Mouse (Mus musculus) embryonic facial prominence, embryonic 11.5 days (tissue): ENCODE measurements around the gene Spint2. TPM values are rescaled to one million over a fixed set of nuclear protein-coding genes. Genes with fewer than 3 reads are reported as not detected.

ENCODE experiments used
- ATAC-seq: fragments of 200-750 bp; cut with Nextera tagmentation; replicated peaks from 2 replicates; pipeline ENCODE4 v1.8.0; 2017; ENCODE audit warnings: low read depth; ENCODE audit not compliant: insufficient number of reproducible peaks, low FRiP score, low TSS enrichment
- DNase-seq: peaks from one replicate; pipeline ENCODE4 v3.0.0-alpha.2; 2015; ENCODE audit warnings: low spot score
- H3K27ac ChIP-seq: fragments of 300-500 bp; sonication (generic); replicated peaks from 2 replicates; pipeline ENCODE4 v1.5.1; 2014; ENCODE audit warnings: mild to moderate bottlenecking, low read depth, low read length, control low read depth
- H3K27me3 ChIP-seq: fragments of 300-500 bp; sonication (generic); 2 replicates; pipeline ENCODE4 v1.6.1; 2014; ENCODE audit warnings: mild to moderate bottlenecking, low read length, moderate library complexity, mixed read lengths; ENCODE audit not compliant: control insufficient read depth, insufficient read depth
- H3K36me3 ChIP-seq: fragments of 300-500 bp; sonication (generic); replicated peaks from 2 replicates; pipeline ENCODE4 v1.6.1; 2014; ENCODE audit warnings: low read depth, mild to moderate bottlenecking, low read length, moderate library complexity, mixed read lengths; ENCODE audit not compliant: control insufficient read depth, insufficient read depth
- H3K4me1 ChIP-seq: fragments of 300-500 bp; sonication (generic); 2 replicates; pipeline ENCODE4 v1.6.1; 2014; ENCODE audit warnings: low read length, mixed read lengths; ENCODE audit not compliant: control insufficient read depth, insufficient read depth
- H3K4me2 ChIP-seq: fragments of 300-500 bp; sonication (generic); 2 replicates; pipeline ENCODE4 v1.6.1; 2014; ENCODE audit warnings: low read depth, mild to moderate bottlenecking, control low read depth, low read length, moderate library complexity
- H3K4me3 ChIP-seq: fragments of 300-500 bp; sonication (generic); 2 replicates; pipeline ENCODE4 v1.5.1; 2014; ENCODE audit warnings: low read depth, low read length, control low read depth
- H3K9ac ChIP-seq: fragments of 300-500 bp; sonication (generic); replicated peaks from 2 replicates; pipeline ENCODE4 v1.6.1; 2014; ENCODE audit warnings: mild to moderate bottlenecking, control low read depth, low read length
- H3K9me3 ChIP-seq: fragments of 300-500 bp; sonication (generic); replicated peaks from 2 replicates; pipeline ENCODE4 v1.6.1; 2016; ENCODE audit warnings: mild to moderate bottlenecking, low read length, inconsistent platforms, mixed read lengths; ENCODE audit not compliant: control insufficient read depth
- WGBS: fragments of 180-500 bp; shearing (Covaris S2); extraction: QIAGEN DNeasy Blood & Tissue Kit; methylation state at CpG from one replicate; pipeline ENCODE4 v1.1.7; 2014; 5-methylcytosine and 5-hydroxymethylcytosine counted together
- polyA plus RNA-seq: library from polyadenylated mRNA; unstranded; fragments of >200 nt; fragmentation: Nextera tagmentation; extraction: Ambion mirVana; gene quantifications from 2 replicates; pipeline ENCODE4 v1.2.1, GENCODE M21; 2014

Spint2 gene
- polyA plus RNA-seq, 1 experiment from 2014 or later: 71.4 TPM

- H3K36me3 ChIP-seq: no peaks in the 10 kb centered on the region
These were observed 34.5 kb upstream of the Spint2 start for GRCm38 (mm10) chr7:29316137-29316734.

DNA sequence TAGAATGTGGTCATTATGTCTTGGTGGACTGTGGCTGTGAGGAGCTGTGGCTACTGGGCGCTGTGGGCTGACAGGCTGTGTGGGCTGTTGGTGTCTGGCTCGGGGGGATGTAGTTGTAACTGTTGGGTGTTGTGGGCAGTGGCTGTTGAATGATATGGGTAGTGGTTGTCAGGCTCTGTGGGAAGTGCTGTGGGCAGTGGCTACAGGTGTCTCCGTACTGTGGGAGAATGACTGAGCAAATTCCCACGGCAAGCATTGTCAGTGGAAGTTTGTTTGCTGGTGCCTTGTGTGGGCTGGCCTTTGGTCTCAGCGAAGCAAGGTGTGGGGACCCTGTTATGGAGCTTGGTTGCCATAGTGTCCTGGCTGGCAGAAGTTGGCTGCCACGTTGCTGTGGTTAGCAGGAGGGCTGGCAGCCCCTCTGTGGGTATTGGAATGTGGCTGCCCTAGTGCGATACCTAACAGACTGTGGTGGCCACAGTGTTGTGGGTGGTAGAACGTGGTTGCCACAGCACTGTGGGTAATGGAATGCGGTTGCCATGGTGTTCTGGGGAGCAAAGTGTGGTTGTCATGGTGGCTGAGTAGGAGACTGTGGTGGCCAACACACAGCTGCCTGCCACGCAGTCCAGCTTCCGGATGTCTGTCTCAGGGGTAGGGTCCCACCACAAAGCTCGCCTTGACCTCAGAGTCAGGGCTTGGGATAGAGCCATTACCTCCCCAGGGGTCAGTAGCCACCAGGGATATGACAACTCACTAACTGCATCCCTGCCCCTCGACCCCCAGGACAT lies 33.3 kb upstream of the Spint2 start:
- Histone ChIP-seq H3K4me3 (no peak overlapping the region), H3K27ac (no peak overlapping the region), H3K9ac (no peak overlapping the region), H3K4me2 (no peak overlapping the region), H3K36me3 (no peaks in the 10 kb centered on the region), H3K27me3 (no peaks in the 10 kb centered on the region), H3K9me3 (no peaks in the 10 kb centered on the region), H3K4me1 (peaks cover 24% of the 10 kb centered on the region)
- 80% methylated on average over 13 of the region's 13 CpGs for WGBS
- no peak for DNase-seq
- no peak for ATAC-seq

More at GRCm38 (mm10) chr7:29316137-29316734, 34.5 kb upstream of the Spint2 start:
- Histone ChIP-seq H3K4me3 (no peak overlapping the region), H3K27me3 (no peaks in the 10 kb centered on the region), H3K4me1 (peaks cover 24% of the 10 kb centered on the region), H3K9ac (no peak overlapping the region), H3K9me3 (no peaks in the 10 kb centered on the region), H3K4me2 (no peak overlapping the region), H3K27ac (peak overlapping the region; percentile 89; the same call in 1 of the 2 replicates)
- DNase-seq (no peak), ATAC-seq (no peak)
- 64% methylated on average over 17 of the region's 17 CpGs for WGBS

- DNase-seq (no peak), ATAC-seq (no peak)
- H3K4me2 ChIP-seq: no peak overlapping the region
- no peaks in the 10 kb centered on the region for H3K36me3 ChIP-seq
- 55% methylated on average over 9 of the region's 9 CpGs for WGBS
- no peak overlapping the region for H3K27ac ChIP-seq
- peaks cover 17% of the 10 kb centered on the region for H3K4me1 ChIP-seq
- no peak overlapping the region for H3K4me3 ChIP-seq
- no peak overlapping the region for H3K9ac ChIP-seq
- no peaks in the 10 kb centered on the region for H3K27me3 ChIP-seq
- H3K9me3 ChIP-seq: no peaks in the 10 kb centered on the region
These were observed 32.0 kb upstream of the Spint2 start for GRCm38 (mm10) chr7:29313572-29314261.

DNA sequence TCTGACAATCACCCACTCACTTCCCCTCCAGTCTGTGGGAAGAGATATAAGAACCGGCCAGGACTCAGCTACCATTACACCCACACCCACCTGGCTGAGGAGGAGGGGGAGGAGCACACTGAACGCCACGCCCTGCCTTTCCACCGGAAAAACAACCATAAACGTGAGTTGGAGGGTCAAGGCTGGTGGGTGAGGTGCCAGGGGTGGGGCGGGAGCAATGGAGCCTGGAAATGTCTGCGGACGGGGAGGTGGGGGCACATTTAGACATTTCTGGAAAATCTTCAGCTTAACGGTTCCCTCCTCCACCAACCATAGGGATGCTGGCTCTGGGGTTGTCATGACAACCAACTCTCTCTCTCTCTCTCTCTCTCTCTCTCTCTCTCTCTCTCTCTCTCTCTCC lies 31.3 kb upstream of the Spint2 start:
- Histone ChIP-seq H3K4me2 (no peak overlapping the region), H3K9me3 (no peaks in the 10 kb centered on the region), H3K4me3 (no peak overlapping the region), H3K36me3 (no peaks in the 10 kb centered on the region), H3K4me1 (peaks cover 11% of the 10 kb centered on the region), H3K27me3 (no peaks in the 10 kb centered on the region), H3K9ac (no peak overlapping the region), H3K27ac (no peak overlapping the region)
- 35% methylated on average over 9 of the region's 9 CpGs for WGBS
- no peak for ATAC-seq
- no peak for DNase-seq

DNA sequence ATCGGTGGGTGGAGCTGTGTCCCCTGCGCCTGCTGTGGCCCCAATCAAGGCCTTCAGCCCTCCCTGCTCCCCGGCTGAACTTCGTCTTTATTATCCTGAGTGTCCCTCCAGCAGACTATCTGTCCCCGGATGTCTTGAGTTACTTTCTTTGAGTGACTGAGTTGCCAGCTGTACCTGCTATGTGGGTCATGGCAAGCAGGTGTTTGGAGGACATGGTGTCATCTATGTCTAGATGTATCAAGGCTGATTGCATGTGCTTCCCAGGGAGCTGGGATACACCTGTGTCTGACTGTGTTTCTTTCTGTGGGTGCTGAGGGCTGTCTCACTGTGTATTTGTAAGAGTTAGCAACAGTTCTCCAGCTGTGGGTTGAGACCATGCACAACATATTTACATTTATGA lies 28.0 kb upstream of the Spint2 start:
- no peaks in the 10 kb centered on the region for H3K27me3 ChIP-seq
- ATAC-seq: no peak
- H3K27ac ChIP-seq: no peak overlapping the region

GRCm38 (mm10) chr7:29309221-29309721 lies 27.6 kb upstream of the Spint2 start:
- H3K4me1 ChIP-seq: peaks cover 6% of the 10 kb centered on the region
- no peak overlapping the region for H3K27ac ChIP-seq
- ATAC-seq (no peak), DNase-seq (peak; percentile 42)
- peak overlapping the region; percentile 40 for H3K4me3 ChIP-seq
- peak overlapping the region; percentile 65 for H3K9ac ChIP-seq
- no peaks in the 10 kb centered on the region for H3K9me3 ChIP-seq
- 0 out of 2 replicates have a peak, but pooled peaks cover 2% of the 10 kb centered on the region for H3K27me3 ChIP-seq
- WGBS: under 1% methylated on average over 36 of the region's 36 CpGs
- no peaks in the 10 kb centered on the region for H3K36me3 ChIP-seq
- H3K4me2 ChIP-seq: peak overlapping the region; percentile 87

More for the DNA sequence above, 28.0 kb upstream of the Spint2 start:
- Histone ChIP-seq H3K36me3 (no peaks in the 10 kb centered on the region), H3K9me3 (no peaks in the 10 kb centered on the region), H3K4me1 (peaks cover 5% of the 10 kb centered on the region; the same call in 1 of the 2 replicates), H3K4me3 (peak overlapping the region; percentile 40), H3K4me2 (peak overlapping the region; percentile 87), H3K9ac (peak overlapping the region; percentile 65)
- WGBS: 4% methylated on average over 5 of the region's 5 CpGs
- no peak for DNase-seq

GRCm38 (mm10) chr7:29307350-29308104 lies 25.8 kb upstream of the Spint2 start:
- peak overlapping the region; percentile 87 for H3K4me2 ChIP-seq
- H3K9ac ChIP-seq: peak overlapping the region; percentile 52
- H3K27me3 ChIP-seq: 0 out of 2 replicates have a peak, but pooled peaks cover 2% of the 10 kb centered on the region
- WGBS: 1% methylated on average over 37 of the region's 42 CpGs
- ATAC-seq (peak; percentile 66), DNase-seq (peak; percentile 93)
- H3K4me1 ChIP-seq: peaks cover 8% of the 10 kb centered on the region
- no peaks in the 10 kb centered on the region for H3K36me3 ChIP-seq
- H3K4me3 ChIP-seq: peak overlapping the region; percentile 70
- no peaks in the 10 kb centered on the region for H3K9me3 ChIP-seq
- no peak overlapping the region for H3K27ac ChIP-seq
